Mouse (Mus musculus) limb, embryonic 13.5 days (tissue): ENCODE measurements around the gene Guca2b. TPM values are rescaled to one million over a fixed set of nuclear protein-coding genes. Genes with fewer than 3 reads are reported as not detected.

Experiments used
- ATAC-seq: fragments of 200-750 bp; cut with Nextera tagmentation; 2 replicates; pipeline ENCODE4 v1.8.0; 2017; ENCODE audit warnings: low read depth, moderate number of reproducible peaks, moderate TSS enrichment; ENCODE audit not compliant: low FRiP score
- H3K27ac ChIP-seq: fragments of 300-500 bp; sonication (generic); 2 replicates; pipeline ENCODE4 v1.5.1; 2015; ENCODE audit warnings: inconsistent platforms, mild to moderate bottlenecking, moderate library complexity
- H3K27me3 ChIP-seq: fragments of 300-500 bp; sonication (generic); 2 replicates; pipeline ENCODE4 v1.6.1; 2015; ENCODE audit warnings: mild to moderate bottlenecking, inconsistent platforms
- H3K36me3 ChIP-seq: fragments of 300-500 bp; sonication (generic); 2 replicates; pipeline ENCODE4 v1.6.1; 2015; ENCODE audit warnings: inconsistent platforms, mild to moderate bottlenecking, moderate library complexity
- H3K4me1 ChIP-seq: fragments of 300-500 bp; sonication (generic); 2 replicates; pipeline ENCODE4 v1.6.1; 2015; ENCODE audit warnings: inconsistent platforms
- H3K4me2 ChIP-seq: fragments of 300-500 bp; sonication (generic); replicated peaks from 2 replicates; pipeline ENCODE4 v1.6.1; 2015; ENCODE audit warnings: inconsistent platforms, mild to moderate bottlenecking, moderate library complexity
- H3K4me3 ChIP-seq: fragments of 300-500 bp; sonication (generic); 2 replicates; pipeline ENCODE4 v1.5.1; 2015; ENCODE audit warnings: moderate library complexity, mild to moderate bottlenecking, inconsistent platforms
- H3K9ac ChIP-seq: fragments of 300-500 bp; sonication (generic); 2 replicates; pipeline ENCODE4 v1.6.1; 2015; ENCODE audit warnings: mild to moderate bottlenecking, inconsistent platforms
- H3K9me3 ChIP-seq: fragments of 300-500 bp; sonication (generic); 2 replicates; pipeline ENCODE4 v1.6.1; 2016; ENCODE audit warnings: inconsistent platforms
- WGBS: fragments of 180-500 bp; shearing (Covaris S2); methylation state at CpG from one replicate; pipeline ENCODE4 v1.1.7; 2015; 5-methylcytosine and 5-hydroxymethylcytosine counted together
- polyA plus RNA-seq: library from polyadenylated mRNA; unstranded; fragments of >200 nt; fragmentation: Nextera tagmentation; extraction: Ambion mirVana; gene quantifications from 2 replicates; pipeline ENCODE4 v1.2.1, GENCODE M21; 2015

Guca2b gene
- polyA plus RNA-seq, 1 experiment from 2014 or later = not detected

DNA sequence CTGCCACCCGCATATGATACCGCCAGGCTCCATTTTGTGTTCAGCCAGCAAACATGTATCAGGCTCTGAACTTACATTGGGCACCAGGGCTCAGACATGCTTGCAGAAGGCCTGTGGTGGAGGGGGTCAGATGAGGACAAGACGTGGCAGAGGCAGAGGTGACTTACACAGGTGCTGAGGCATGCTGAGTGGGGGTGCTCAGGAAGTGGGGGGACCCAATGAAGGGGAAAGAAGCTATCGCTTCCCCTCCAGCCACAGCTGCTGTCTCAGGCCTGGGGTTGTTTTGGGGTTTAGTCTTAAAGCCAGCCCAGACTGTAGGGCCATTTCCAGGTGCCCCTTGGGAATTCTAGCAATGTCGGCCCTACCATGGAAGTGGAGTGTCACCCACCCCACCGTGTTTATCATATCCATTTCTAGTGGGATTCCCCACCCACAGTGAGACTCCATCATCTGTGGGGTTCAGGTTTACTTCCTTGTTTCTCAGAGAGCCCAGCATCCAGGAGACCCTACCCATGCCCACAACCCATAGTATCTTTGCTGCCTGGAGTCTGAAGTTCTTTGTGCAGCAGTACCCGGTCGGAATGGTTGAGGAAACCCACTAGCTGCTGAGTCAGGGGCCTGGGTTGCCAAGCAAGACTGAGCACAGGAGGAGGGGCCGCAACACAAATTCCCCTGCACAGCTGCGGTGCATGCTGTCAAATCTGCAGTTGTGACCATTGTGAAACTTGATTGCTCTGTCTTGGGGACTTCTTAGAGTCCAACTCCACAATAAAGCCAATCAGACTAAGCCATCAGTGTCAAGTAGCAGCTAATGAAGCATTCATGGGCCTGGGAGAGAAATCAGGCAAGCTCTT is 10.8 kb upstream of the Guca2b start:
- 77% methylated on average over 10 of the region's 10 CpGs for WGBS
- no peak overlapping the region for H3K27ac ChIP-seq
- H3K9me3 ChIP-seq = no peaks in the 10 kb centered on the region

GRCm38 (mm10) chr4:119668596-119668995 is 9.8 kb upstream of the Guca2b start:
- H3K4me3 ChIP-seq = no peak overlapping the region
- no peak for ATAC-seq
- no peak overlapping the region for H3K9ac ChIP-seq
- H3K4me1 ChIP-seq = no peaks in the 10 kb centered on the region
- H3K36me3 ChIP-seq = no peaks in the 10 kb centered on the region
- H3K27ac ChIP-seq = no peak overlapping the region
- 70% methylated on average over 4 of the region's 4 CpGs for WGBS
- H3K9me3 ChIP-seq = no peaks in the 10 kb centered on the region
- no peak overlapping the region for H3K4me2 ChIP-seq
- no peaks in the 10 kb centered on the region for H3K27me3 ChIP-seq

More for the DNA sequence above, 10.8 kb upstream of the Guca2b start:
- Histone ChIP-seq H3K27me3 (no peaks in the 10 kb centered on the region), H3K36me3 (no peaks in the 10 kb centered on the region), H3K9ac (no peak overlapping the region), H3K4me1 (no peaks in the 10 kb centered on the region), H3K4me3 (no peak overlapping the region), H3K4me2 (no peak overlapping the region)
- no peak for ATAC-seq

DNA sequence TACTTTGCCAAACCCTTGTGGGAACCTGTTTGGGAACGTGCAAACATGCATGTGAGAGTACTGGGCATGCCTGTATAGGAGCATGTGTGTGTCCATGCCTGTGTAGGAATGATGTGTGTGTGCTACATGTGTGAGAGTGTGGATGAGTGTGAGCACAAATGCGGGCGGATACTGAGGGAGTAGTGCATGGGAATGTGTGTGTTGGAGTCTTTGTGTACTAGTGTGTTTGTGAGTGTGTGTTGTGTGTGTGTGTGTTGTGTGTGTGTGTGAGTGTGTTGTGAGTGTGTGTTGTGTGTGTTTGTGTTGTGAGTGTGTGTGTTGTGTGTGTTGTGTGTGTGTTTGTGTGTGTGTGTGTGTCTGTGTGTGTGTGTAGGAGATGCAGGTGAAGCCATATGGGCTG is 9.4 kb upstream of the Guca2b start:
- ATAC-seq = no peak
- H3K4me3 ChIP-seq = no peak overlapping the region
- H3K36me3 ChIP-seq = no peaks in the 10 kb centered on the region
- no peaks in the 10 kb centered on the region for H3K9me3 ChIP-seq
- H3K4me2 ChIP-seq = no peak overlapping the region
- H3K9ac ChIP-seq = no peak overlapping the region
- no peak overlapping the region for H3K27ac ChIP-seq
- no peaks in the 10 kb centered on the region for H3K27me3 ChIP-seq
- H3K4me1 ChIP-seq = no peaks in the 10 kb centered on the region
- 90% methylated on average over 3 of the region's 3 CpGs for WGBS

DNA sequence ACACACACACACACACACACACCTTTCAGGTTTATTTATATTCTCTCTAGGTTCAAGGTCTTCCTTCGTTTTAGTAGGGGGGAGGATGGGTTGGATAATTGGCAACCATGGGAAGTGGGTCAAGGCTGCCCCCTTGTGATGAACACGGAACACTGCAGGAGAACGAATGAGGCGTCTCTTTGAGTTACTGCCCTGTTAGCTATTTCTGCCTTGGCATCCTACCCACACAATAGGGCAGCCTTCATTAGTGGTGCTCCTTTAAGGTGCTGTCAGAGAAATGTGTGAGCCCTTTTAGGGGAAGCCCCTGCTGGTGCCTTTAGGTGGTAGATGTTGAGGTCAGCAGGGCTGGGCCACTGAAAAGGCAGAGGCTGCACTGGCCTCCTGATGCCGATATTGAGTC is 8.7 kb upstream of the Guca2b start:
- H3K4me1 ChIP-seq = no peaks in the 10 kb centered on the region
- 24% methylated on average over 5 of the region's 5 CpGs for WGBS
- no peak overlapping the region for H3K27ac ChIP-seq
- no peaks in the 10 kb centered on the region for H3K27me3 ChIP-seq
- H3K9ac ChIP-seq = no peak overlapping the region
- no peak overlapping the region for H3K4me3 ChIP-seq
- no peak for ATAC-seq
- no peak overlapping the region for H3K4me2 ChIP-seq
- no peaks in the 10 kb centered on the region for H3K9me3 ChIP-seq
- H3K36me3 ChIP-seq = no peaks in the 10 kb centered on the region

- Histone ChIP-seq H3K4me3 (no peak overlapping the region), H3K27me3 (no peaks in the 10 kb centered on the region), H3K9ac (no peak overlapping the region), H3K9me3 (no peaks in the 10 kb centered on the region), H3K36me3 (no peaks in the 10 kb centered on the region), H3K4me2 (no peak overlapping the region), H3K27ac (no peak overlapping the region), H3K4me1 (no peaks in the 10 kb centered on the region)
- ATAC-seq = no peak
- WGBS = 58% methylated on average over 8 of the region's 8 CpGs
Observed at GRCm38 (mm10) chr4:119666116-119666515, 7.4 kb upstream of the Guca2b start.

GRCm38 (mm10) chr4:119665166-119665565 is 6.4 kb upstream of the Guca2b start:
- WGBS = 92% methylated on average over 2 of the region's 2 CpGs
- H3K27ac ChIP-seq = no peak overlapping the region
- H3K9ac ChIP-seq = no peak overlapping the region
- no peak for ATAC-seq
- no peaks in the 10 kb centered on the region for H3K36me3 ChIP-seq
- H3K4me2 ChIP-seq = no peak overlapping the region
- H3K9me3 ChIP-seq = no peaks in the 10 kb centered on the region
- no peaks in the 10 kb centered on the region for H3K4me1 ChIP-seq
- no peak overlapping the region for H3K4me3 ChIP-seq
- no peaks in the 10 kb centered on the region for H3K27me3 ChIP-seq

DNA sequence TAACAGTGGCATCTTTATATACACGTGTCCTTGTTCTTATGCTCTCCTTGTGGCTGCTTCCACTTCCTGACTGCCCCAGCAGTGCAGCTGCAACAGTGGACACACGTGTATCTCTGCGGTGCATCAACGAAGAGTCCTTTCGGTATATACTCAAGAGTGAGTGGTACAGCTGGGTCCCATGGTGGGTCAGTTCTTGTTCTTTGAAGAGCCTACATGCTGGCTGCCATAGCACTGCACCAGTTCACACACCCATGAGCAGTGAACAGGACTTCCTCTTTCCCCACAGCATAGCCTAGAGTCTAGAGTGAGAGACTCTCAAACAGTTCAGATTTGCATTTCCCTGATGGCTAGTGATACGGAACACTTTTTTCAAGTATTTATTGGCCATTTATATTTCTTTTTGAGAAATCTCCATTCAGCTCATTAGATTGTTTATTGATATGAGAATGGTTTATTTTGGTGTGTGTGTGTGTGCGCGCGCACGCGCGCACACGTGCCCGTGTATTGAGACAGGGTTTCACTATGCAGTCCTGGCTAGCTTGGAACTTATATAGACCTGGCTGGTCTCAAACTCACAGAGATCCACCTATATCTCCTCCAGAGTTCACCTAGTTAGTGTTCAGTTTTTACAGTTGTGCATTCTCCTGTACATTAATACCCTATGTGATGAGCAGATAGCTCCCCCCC is 4.8 kb upstream of the Guca2b start:
- no peak for ATAC-seq
- H3K4me2 ChIP-seq = no peak overlapping the region
- no peaks in the 10 kb centered on the region for H3K36me3 ChIP-seq
- H3K27ac ChIP-seq = no peak overlapping the region
- WGBS = 91% methylated on average over 14 of the region's 14 CpGs
- H3K27me3 ChIP-seq = no peaks in the 10 kb centered on the region
- H3K4me3 ChIP-seq = no peak overlapping the region
- H3K4me1 ChIP-seq = no peaks in the 10 kb centered on the region
- H3K9ac ChIP-seq = no peak overlapping the region
- no peaks in the 10 kb centered on the region for H3K9me3 ChIP-seq

- Histone ChIP-seq H3K27ac (no peak overlapping the region), H3K9ac (no peak overlapping the region), H3K36me3 (no peaks in the 10 kb centered on the region), H3K4me2 (no peak overlapping the region), H3K4me1 (no peaks in the 10 kb centered on the region), H3K4me3 (no peak overlapping the region), H3K27me3 (no peaks in the 10 kb centered on the region), H3K9me3 (no peaks in the 10 kb centered on the region)
- whole genome bisulfite sequencing = 85% methylated on average over 7 of the region's 7 CpGs
- no peak for ATAC-seq
Observed at GRCm38 (mm10) chr4:119662976-119663375, 4.2 kb upstream of the Guca2b start.

- no peak for ATAC-seq
- WGBS = 71% methylated on average over 4 of the region's 4 CpGs
- no peaks in the 10 kb centered on the region for H3K4me1 ChIP-seq
- H3K4me2 ChIP-seq = no peak overlapping the region
- H3K9ac ChIP-seq = no peak overlapping the region
- no peaks in the 10 kb centered on the region for H3K27me3 ChIP-seq
- H3K4me3 ChIP-seq = no peak overlapping the region
- H3K36me3 ChIP-seq = no peaks in the 10 kb centered on the region
- no peaks in the 10 kb centered on the region for H3K9me3 ChIP-seq
- no peak overlapping the region for H3K27ac ChIP-seq
Observed at GRCm38 (mm10) chr4:119662151-119662550, 3.4 kb upstream of the Guca2b start.

GRCm38 (mm10) chr4:119660007-119660406 is 1.3 kb upstream of the Guca2b start:
- WGBS = 80% methylated on average over 8 of the region's 8 CpGs
- H3K4me3 ChIP-seq = no peak overlapping the region
- ATAC-seq = no peak

GRCm38 (mm10) chr4:119658246-119658645 is 508 bp downstream of the Guca2b start:
- 52% methylated on average over 2 of the region's 2 CpGs for WGBS
- Histone ChIP-seq H3K9me3 (peaks cover 7% of the 10 kb centered on the region), H3K36me3 (no peaks in the 10 kb centered on the region), H3K27me3 (no peaks in the 10 kb centered on the region), H3K4me1 (no peaks in the 10 kb centered on the region), H3K4me3 (no peak overlapping the region), H3K27ac (no peak overlapping the region), H3K4me2 (no peak overlapping the region), H3K9ac (no peak overlapping the region)
- no peak for ATAC-seq

More at GRCm38 (mm10) chr4:119660007-119660406, 1.3 kb upstream of the Guca2b start:
- H3K36me3 ChIP-seq = no peaks in the 10 kb centered on the region
- no peaks in the 10 kb centered on the region for H3K27me3 ChIP-seq
- H3K27ac ChIP-seq = no peak overlapping the region
- no peak overlapping the region for H3K4me2 ChIP-seq
- H3K9me3 ChIP-seq = no peaks in the 10 kb centered on the region
- H3K9ac ChIP-seq = no peak overlapping the region
- no peaks in the 10 kb centered on the region for H3K4me1 ChIP-seq

DNA sequence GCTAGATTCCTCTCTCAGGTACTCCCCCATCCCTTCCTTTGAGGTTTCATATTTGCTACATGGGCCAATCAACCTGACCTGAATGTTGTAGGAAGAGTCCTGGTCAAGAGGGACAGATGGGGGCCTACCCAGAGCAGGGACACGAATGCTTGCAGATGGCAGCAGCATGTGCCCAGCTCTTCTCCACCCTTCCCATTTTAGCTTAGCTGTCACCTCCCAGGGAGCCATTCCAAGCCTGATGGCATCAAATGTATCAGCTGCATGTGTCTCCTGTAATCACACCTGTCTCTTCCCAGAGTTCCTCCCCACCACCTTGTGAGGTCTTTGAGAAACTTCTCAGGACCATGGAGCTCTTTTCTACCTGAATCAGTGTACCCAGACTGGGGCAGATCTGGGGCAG is 1.7 kb downstream of the Guca2b start:
- peaks cover 12% of the 10 kb centered on the region for H3K9me3 ChIP-seq
- H3K9ac ChIP-seq = no peak overlapping the region
- ATAC-seq = no peak
- H3K27ac ChIP-seq = no peak overlapping the region
- WGBS = 70% methylated on average over 1 of the region's 1 CpGs
- no peak overlapping the region for H3K4me2 ChIP-seq
- H3K36me3 ChIP-seq = no peaks in the 10 kb centered on the region
- no peak overlapping the region for H3K4me3 ChIP-seq
- H3K4me1 ChIP-seq = no peaks in the 10 kb centered on the region
- no peaks in the 10 kb centered on the region for H3K27me3 ChIP-seq
